Mouse (Mus musculus): ENCODE results near the gene Gramd2. TPM values are rescaled to one million over a fixed set of nuclear protein-coding genes. Genes with fewer than 3 reads are reported as not detected.
"Not testable (repeated sequence)": the region's sequence is repeated elsewhere in the genome, so short reads cannot be mapped to it uniquely, and the experiment has no call there.

Gene Gramd2
- polyA plus RNA-seq, 1 experiment from 2014 or later = 4.4 TPM

GRCm38 (mm10) chr9:59751966-59752365 lies 72.0 kb downstream of the Gramd2 start:
- H3K27ac ChIP-seq = no peak overlapping the region
- peak overlapping the region; percentile 66; the same call in 1 of the 2 replicates for H3K9ac ChIP-seq
- no peaks in the 10 kb centered on the region for H3K9me3 ChIP-seq
- H3K4me1 ChIP-seq = peaks cover 11% of the 10 kb centered on the region; the same call in 1 of the 2 replicates
- peak overlapping the region; percentile 58 for H3K4me2 ChIP-seq
- H3K36me3 ChIP-seq = no peaks in the 10 kb centered on the region
- no peaks in the 10 kb centered on the region for H3K27me3 ChIP-seq
- ATAC-seq (ENCODE audit: insufficient number of reproducible peaks, low FRiP score, low TSS enrichment, low read depth) = no peak
- peak overlapping the region; percentile 77 for H3K4me3 ChIP-seq
- WGBS = 2% methylated on average over 2 of the region's 2 CpGs

DNA sequence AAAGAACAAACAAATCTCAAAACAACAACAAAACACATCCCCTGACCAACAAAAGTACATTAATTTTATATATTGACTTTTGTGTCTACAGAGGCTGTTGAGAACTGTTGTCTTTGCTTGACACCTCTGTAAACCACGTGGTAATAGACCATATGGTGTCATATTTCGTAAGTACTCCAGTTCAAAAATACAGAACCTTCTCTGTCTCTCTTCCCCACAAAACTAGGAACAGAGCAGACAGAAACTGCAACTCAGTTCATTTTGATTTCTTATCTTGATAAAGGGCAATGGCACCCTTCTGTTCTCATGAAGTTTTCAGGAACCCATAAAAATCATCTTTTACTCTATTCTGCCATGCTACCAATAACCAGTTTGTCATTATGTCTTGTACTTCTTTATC lies 75.3 kb downstream of the Gramd2 start:
- Histone ChIP-seq H3K9me3 (no peaks in the 10 kb centered on the region), H3K4me2 (no peak overlapping the region), H3K4me3 (no peak overlapping the region), H3K27ac (no peak overlapping the region), H3K4me1 (0 out of 2 replicates have a peak, but pooled peaks cover 2% of the 10 kb centered on the region), H3K9ac (no peak overlapping the region), H3K27me3 (no peaks in the 10 kb centered on the region), H3K36me3 (no peaks in the 10 kb centered on the region)
- no peak for ATAC-seq (ENCODE audit: insufficient number of reproducible peaks, low FRiP score, low TSS enrichment, low read depth)
- WGBS = 48% methylated on average over 2 of the region's 2 CpGs

- not testable (repeated sequence) for H3K4me3 ChIP-seq; H3K4me1 ChIP-seq; H3K9me3 ChIP-seq; H3K4me2 ChIP-seq; H3K9ac ChIP-seq; H3K36me3 ChIP-seq; ATAC-seq (ENCODE audit: insufficient number of reproducible peaks, low FRiP score, low TSS enrichment, low read depth); H3K27ac ChIP-seq; H3K27me3 ChIP-seq
- 98% methylated on average over 3 of the region's 3 CpGs for WGBS
Observed at GRCm38 (mm10) chr9:59757016-59757415, 77.1 kb downstream of the Gramd2 start.

- Histone ChIP-seq H3K4me1 (no peaks in the 10 kb centered on the region), H3K4me3 (no peak overlapping the region), H3K4me2 (no peak overlapping the region), H3K9ac (no peak overlapping the region), H3K27ac (no peak overlapping the region), H3K27me3 (no peaks in the 10 kb centered on the region), H3K9me3 (no peaks in the 10 kb centered on the region), H3K36me3 (no peaks in the 10 kb centered on the region)
- no peak for ATAC-seq (ENCODE audit: insufficient number of reproducible peaks, low FRiP score, low TSS enrichment, low read depth)
- 61% methylated on average over 3 of the region's 3 CpGs for WGBS
Observed at GRCm38 (mm10) chr9:59760515-59760914, 80.6 kb downstream of the Gramd2 start.

GRCm38 (mm10) chr9:59766966-59767461 lies 87.1 kb downstream of the Gramd2 start:
- not testable (repeated sequence) for H3K9me3 ChIP-seq; H3K9ac ChIP-seq; ATAC-seq (ENCODE audit: insufficient number of reproducible peaks, low FRiP score, low TSS enrichment, low read depth)

More at GRCm38 (mm10) chr9:59766966-59767461, 87.1 kb downstream of the Gramd2 start:
- not testable (repeated sequence) for H3K27me3 ChIP-seq, H3K4me3 ChIP-seq, H3K36me3 ChIP-seq, H3K4me2 ChIP-seq, H3K4me1 ChIP-seq, H3K27ac ChIP-seq
- 83% methylated on average over 12 of the region's 13 CpGs for WGBS

Other genes starting within 250 kb of the Gramd2 start
- 13.0 and 15.0 TPM in 2 replicates for gene Arih1, start 193.5 kb upstream of the Gramd2 start, polyA plus RNA-seq (2015; fragmentation: Nextera tagmentation; extraction: Ambion mirVana)
- 89.9 and 108 TPM in 2 replicates for gene Hexa, start 140.6 kb upstream of the Gramd2 start, polyA plus RNA-seq (2015; fragmentation: Nextera tagmentation; extraction: Ambion mirVana)
- gene Tmem202, start 140.3 kb upstream of the Gramd2 start, polyA plus RNA-seq (2015; fragmentation: Nextera tagmentation; extraction: Ambion mirVana) = 0.27 TPM in 1 of 2 replicates, not detected in the other
- gene Celf6, start 102.2 kb upstream of the Gramd2 start, polyA plus RNA-seq (2015; fragmentation: Nextera tagmentation; extraction: Ambion mirVana) = 0.09 and 0.10 TPM in 2 replicates
- 22.5 and 27.8 TPM in 2 replicates for gene Parp6, start 62.9 kb upstream of the Gramd2 start, polyA plus RNA-seq (2015; fragmentation: Nextera tagmentation; extraction: Ambion mirVana)
- gene Pkm, start 23.8 kb upstream of the Gramd2 start, polyA plus RNA-seq (2015; fragmentation: Nextera tagmentation; extraction: Ambion mirVana) = 1,195 and 1,260 TPM in 2 replicates
- 9.2 and 9.9 TPM in 2 replicates for gene Senp8, start 70.6 kb downstream of the Gramd2 start, polyA plus RNA-seq (2015; fragmentation: Nextera tagmentation; extraction: Ambion mirVana)
- 12.8 and 15.9 TPM in 2 replicates for gene Myo9a, start 70.8 kb downstream of the Gramd2 start, polyA plus RNA-seq (2015; fragmentation: Nextera tagmentation; extraction: Ambion mirVana)

Measured in limb, embryonic 15.5 days (tissue).